Mouse (Mus musculus): Measurements from ENCODE around the gene Cdc42ep4.

GRCm38 (mm10) chr11:113690506-113690905 is 61.2 kb downstream of the Cdc42ep4 start:
- TF ChIP-seq POLR2A (IDR thresholded peaks at IDR 0.05; ENCODE audit: borderline replicate concordance, extremely low read depth, insufficient read depth, insufficient read length, poor library complexity, severe bottlenecking): no peak
- TF ChIP-seq CTCF (IDR thresholded peaks at IDR 0.05; ENCODE audit: borderline replicate concordance, extremely low read depth, insufficient read depth, insufficient read length): no peak
